Mouse (Mus musculus) testis, postnatal 10 days (tissue): ENCODE measurements around the gene Stc2.

Source experiments
- DNase-seq: peaks from one replicate; pipeline ENCODE4 v3.0.0; 2021; ENCODE audit warnings: low spot score

Gene Stc2

GRCm38 (mm10) chr11:31365981-31366380, 3.9 kb downstream of the Stc2 start:
- peak; percentile 16 for DNase-seq

GRCm38 (mm10) chr11:31365280-31365679, 4.6 kb downstream of the Stc2 start:
- DNase-seq = peak; percentile 21

- peak; percentile 25 for DNase-seq
Observed at GRCm38 (mm10) chr11:31362856-31363255, 7.0 kb downstream of the Stc2 start.

- peak; percentile 34 for DNase-seq
Observed at GRCm38 (mm10) chr11:31362330-31362729, 7.5 kb downstream of the Stc2 start.

DNA sequence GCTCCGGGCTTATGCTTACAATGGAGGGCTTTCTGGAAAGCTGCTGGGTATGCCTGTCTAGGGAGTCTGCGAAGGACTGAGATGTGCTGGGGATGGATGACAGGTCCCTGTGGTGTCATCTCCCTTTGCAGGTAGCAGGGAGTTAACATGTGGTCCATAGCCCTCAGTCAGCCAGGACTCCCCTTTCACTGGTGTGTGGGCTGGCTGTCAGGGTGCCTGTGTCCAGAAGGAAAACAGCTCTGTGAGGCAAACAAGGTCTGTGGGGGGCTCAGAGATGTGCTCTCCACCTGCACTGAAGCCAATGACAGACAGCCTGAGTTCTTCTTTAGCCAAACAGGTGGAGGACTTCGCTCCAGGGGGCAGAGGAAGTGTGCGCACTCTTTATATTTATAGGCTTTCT, 8.8 kb downstream of the Stc2 start:
- DNase-seq = no peak

- no peak for DNase-seq
Observed at GRCm38 (mm10) chr11:31359283-31359902, 10.5 kb downstream of the Stc2 start.

- no peak for DNase-seq
Observed at GRCm38 (mm10) chr11:31358453-31358852, 11.4 kb downstream of the Stc2 start.

GRCm38 (mm10) chr11:31356866-31357265, 13.0 kb downstream of the Stc2 start:
- DNase-seq = no peak

- DNase-seq = no peak
Observed at GRCm38 (mm10) chr11:31355737-31356136, 14.1 kb downstream of the Stc2 start.

- no peak for DNase-seq
Observed at GRCm38 (mm10) chr11:31354514-31354913, 15.4 kb downstream of the Stc2 start.
